Mouse (Mus musculus): ENCODE results near the gene Cbs.

- no peak for TF ChIP-seq CTCF (IDR thresholded peaks at IDR 0.05; ENCODE audit: low read depth, low read length)
- TF ChIP-seq GATA1 (IDR thresholded peaks at IDR 0.05; ENCODE audit: borderline replicate concordance, low read length) = no peak
Measured at GRCm38 (mm10) chr17:31571689-31572088, 65.3 kb downstream of the Cbs start.
